Mouse (Mus musculus) lung, postnatal 0 days (tissue): ENCODE measurements around the gene Dhcr24. TPM values are rescaled to one million over a fixed set of nuclear protein-coding genes. Genes with fewer than 3 reads are reported as not detected.

ENCODE experiments used
- ATAC-seq: fragments of 200-750 bp; cut with Nextera tagmentation; 2 replicates; pipeline ENCODE4 v1.8.0; 2017; ENCODE audit warnings: moderate library complexity
- DNase-seq: peaks from one replicate; pipeline ENCODE4 v3.0.0-alpha.2; 2016; ENCODE audit warnings: low spot score
- H3K27ac ChIP-seq: fragments of 300-500 bp; sonication (generic); 2 replicates; pipeline ENCODE4 v1.5.1; 2014; ENCODE audit warnings: antibody characterized with exemption, mild to moderate bottlenecking, low read length, mixed read lengths
- H3K27me3 ChIP-seq: fragments of 300-500 bp; sonication (generic); replicated peaks from 2 replicates; pipeline ENCODE4 v1.6.1; 2014; ENCODE audit warnings: low read length, mixed read lengths; ENCODE audit not compliant: insufficient read depth
- H3K36me3 ChIP-seq: fragments of 300-500 bp; sonication (generic); 2 replicates; pipeline ENCODE4 v1.6.1; 2014; ENCODE audit warnings: low read length, mixed read lengths; ENCODE audit not compliant: insufficient read depth
- H3K4me1 ChIP-seq: fragments of 300-500 bp; sonication (generic); 2 replicates; pipeline ENCODE4 v1.6.1; 2014; ENCODE audit warnings: antibody characterized with exemption, low read depth, low read length, mixed read lengths; ENCODE audit not compliant: insufficient read depth
- H3K4me2 ChIP-seq: fragments of 300-500 bp; sonication (generic); replicated peaks from 2 replicates; pipeline ENCODE4 v1.6.1; 2014; ENCODE audit warnings: low read depth, mild to moderate bottlenecking, low read length, moderate library complexity, mixed read lengths
- H3K4me3 ChIP-seq: fragments of 300-500 bp; sonication (generic); 2 replicates; pipeline ENCODE4 v1.5.1; 2014; ENCODE audit warnings: low read depth, low read length
- H3K9ac ChIP-seq: fragments of 300-500 bp; sonication (generic); replicated peaks from 2 replicates; pipeline ENCODE4 v1.6.1; 2014; ENCODE audit warnings: low read depth, mild to moderate bottlenecking
- H3K9me3 ChIP-seq: fragments of 300-500 bp; sonication (generic); 2 replicates; pipeline ENCODE4 v1.6.1; 2016; ENCODE audit warnings: low read length, mixed read lengths
- CTCF ChIP-seq: IDR thresholded peaks from 2 replicates; pipeline ENCODE4 v1.5.1; 2016; ENCODE audit warnings: antibody characterized with exemption, mild to moderate bottlenecking
- EP300 ChIP-seq: IDR thresholded peaks from 2 replicates; pipeline ENCODE4 v1.6.1; 2016; ENCODE audit warnings: antibody characterized with exemption, mild to moderate bottlenecking, control low read depth
- WGBS: fragments of 180-500 bp; shearing (Covaris S2); extraction: QIAGEN DNeasy Blood & Tissue Kit; methylation state at CpG from one replicate; pipeline ENCODE4 v1.1.7; 2014; 5-methylcytosine and 5-hydroxymethylcytosine counted together
- polyA plus RNA-seq: library from polyadenylated mRNA; unstranded; fragments of >200 nt; fragmentation: Nextera tagmentation; extraction: Ambion mirVana; gene quantifications from 2 replicates; pipeline ENCODE4 v1.2.1, GENCODE M21; 2015

Gene Dhcr24
- polyA plus RNA-seq, 1 experiment from 2014 or later = 5.0 TPM

GRCm38 (mm10) chr4:106634086-106634479 is 73.2 kb downstream of the Dhcr24 start:
- Histone ChIP-seq H3K4me3 (no peak overlapping the region), H3K4me2 (no peak overlapping the region), H3K4me1 (no peaks in the 10 kb centered on the region), H3K9me3 (no peaks in the 10 kb centered on the region), H3K36me3 (no peaks in the 10 kb centered on the region), H3K9ac (no peak overlapping the region), H3K27ac (no peak overlapping the region), H3K27me3 (no peaks in the 10 kb centered on the region)
- TF ChIP-seq CTCF (no peak), EP300 (no peak)
- 45% methylated on average over 8 of the region's 9 CpGs for WGBS
- no peak for DNase-seq
- ATAC-seq = no peak

Other genes with a start within 250 kb of the Dhcr24 start
- 6.3 and 7.0 TPM in 2 replicates for gene Usp24, start 244.8 kb upstream of the Dhcr24 start, polyA plus RNA-seq
- gene Pcsk9, start 96.7 kb upstream of the Dhcr24 start, polyA plus RNA-seq = 0.38 and 0.51 TPM in 2 replicates
- not detected in 2 replicates for gene Bsnd, start 68.8 kb upstream of the Dhcr24 start, polyA plus RNA-seq
- gene Lexm, start 56.2 kb downstream of the Dhcr24 start, polyA plus RNA-seq = not detected in 2 replicates
- gene Ttc22, start 61.4 kb downstream of the Dhcr24 start, polyA plus RNA-seq = 2.2 and 2.5 TPM in 2 replicates
- 5.2 and 5.8 TPM in 2 replicates for gene Pars2, start 90.0 kb downstream of the Dhcr24 start, polyA plus RNA-seq
- 38.8 and 39.0 TPM in 2 replicates for gene Ttc4, start 117.9 kb downstream of the Dhcr24 start, polyA plus RNA-seq
- gene Mroh7, start 169.9 kb downstream of the Dhcr24 start, polyA plus RNA-seq = 0.05 and 0.43 TPM in 2 replicates
- 0.31 and 0.40 TPM in 2 replicates for gene Fam151a, start 172.9 kb downstream of the Dhcr24 start, polyA plus RNA-seq
- 0.93 and 0.96 TPM in 2 replicates for gene Acot11, start 244.0 kb downstream of the Dhcr24 start, polyA plus RNA-seq